Mouse (Mus musculus) intestine, embryonic 14.5 days (tissue): ENCODE results near the gene Olfr60. TPM values are rescaled to one million over a fixed set of nuclear protein-coding genes. Genes with fewer than 3 reads are reported as not detected.

Source experiments
- ATAC-seq: fragments of 200-750 bp; cut with Nextera tagmentation; replicated peaks from 2 replicates; pipeline ENCODE4 v1.8.0; 2017; ENCODE audit warnings: low read depth, moderate number of reproducible peaks, moderate TSS enrichment, moderate library complexity; ENCODE audit not compliant: low FRiP score, low TSS enrichment
- DNase-seq: peaks from one replicate; pipeline ENCODE4 v3.0.0-alpha.2; 2018; ENCODE audit warnings: low spot score
- H3K27ac ChIP-seq: fragments of 300-500 bp; sonication (generic); 2 replicates; pipeline ENCODE4 v1.5.1; 2014; ENCODE audit warnings: low read depth, mild to moderate bottlenecking, control low read depth
- H3K27me3 ChIP-seq: fragments of 300-500 bp; sonication (generic); replicated peaks from 2 replicates; pipeline ENCODE4 v1.6.1; 2014; ENCODE audit warnings: low read length, control low read depth; ENCODE audit not compliant: control insufficient read depth, insufficient read depth
- H3K36me3 ChIP-seq: fragments of 300-500 bp; sonication (generic); 2 replicates; pipeline ENCODE4 v1.6.1; 2014; ENCODE audit warnings: low read length, control low read depth; ENCODE audit not compliant: control insufficient read depth, insufficient read depth
- H3K4me1 ChIP-seq: fragments of 300-500 bp; sonication (generic); replicated peaks from 2 replicates; pipeline ENCODE4 v1.6.1; 2014; ENCODE audit warnings: low read length, control low read depth, mixed read lengths; ENCODE audit not compliant: control insufficient read depth, insufficient read depth
- H3K4me2 ChIP-seq: fragments of 300-500 bp; sonication (generic); 2 replicates; pipeline ENCODE4 v1.6.1; 2014; ENCODE audit warnings: low read length
- H3K4me3 ChIP-seq: fragments of 300-500 bp; sonication (generic); 2 replicates; pipeline ENCODE4 v1.5.1; 2014; ENCODE audit warnings: low read depth, low read length, control low read depth, mixed read lengths
- H3K9ac ChIP-seq: fragments of 300-500 bp; sonication (generic); 2 replicates; pipeline ENCODE4 v1.6.1; 2014; ENCODE audit warnings: mild to moderate bottlenecking, low read length
- H3K9me3 ChIP-seq: fragments of 300-500 bp; sonication (generic); 2 replicates; pipeline ENCODE4 v1.6.1; 2016; ENCODE audit warnings: low read length, control low read depth; ENCODE audit not compliant: control insufficient read depth
- WGBS: fragments of 180-500 bp; shearing (Covaris S2); extraction: QIAGEN DNeasy Blood & Tissue Kit; methylation state at CpG from one replicate; pipeline ENCODE4 v1.1.7; 2014; 5-methylcytosine and 5-hydroxymethylcytosine counted together
- polyA plus RNA-seq: library from polyadenylated mRNA; unstranded; fragments of >200 nt; fragmentation: Nextera tagmentation; extraction: Ambion mirVana; gene quantifications from 2 replicates; pipeline ENCODE4 v1.2.1, GENCODE M21; 2014

The Olfr60 gene
- polyA plus RNA-seq, 1 experiment from 2014 or later, result not detected

- ATAC-seq (no peak), DNase-seq (no peak)
- H3K27ac ChIP-seq, result no peak overlapping the region
- H3K4me3 ChIP-seq, result no peak overlapping the region
- WGBS, result 86% methylated on average over 3 of the region's 3 CpGs
- H3K9me3 ChIP-seq, result no peaks in the 10 kb centered on the region
- H3K4me2 ChIP-seq, result no peak overlapping the region
- no peaks in the 10 kb centered on the region for H3K27me3 ChIP-seq
- H3K36me3 ChIP-seq, result no peaks in the 10 kb centered on the region
- no peaks in the 10 kb centered on the region for H3K4me1 ChIP-seq
- no peak overlapping the region for H3K9ac ChIP-seq
These were observed 41.5 kb downstream of the Olfr60 start for GRCm38 (mm10) chr7:140319861-140320385.

DNA sequence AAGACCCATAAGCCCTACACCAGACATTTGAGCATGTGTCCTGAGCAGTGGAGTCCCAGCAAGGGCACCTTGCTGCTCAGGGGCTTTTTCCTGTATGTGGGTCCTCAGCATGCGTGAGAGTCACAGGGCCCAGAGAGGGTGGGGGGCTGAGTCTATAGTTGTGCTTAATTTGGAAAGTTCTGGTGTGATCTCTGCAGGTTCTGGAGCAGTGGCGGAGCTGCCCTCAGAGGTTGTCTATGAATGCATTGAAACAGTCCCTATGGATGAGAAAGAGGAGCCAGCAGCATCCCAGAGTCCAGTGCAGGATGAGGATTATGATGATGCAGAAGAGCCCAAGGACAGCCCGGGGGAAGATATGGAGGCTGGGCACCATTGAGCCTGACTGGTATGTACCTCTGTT is 62.1 kb downstream of the Olfr60 start:
- H3K4me1 ChIP-seq, result no peaks in the 10 kb centered on the region
- DNase-seq, result no peak
- no peak overlapping the region for H3K9ac ChIP-seq
- no peak overlapping the region for H3K4me3 ChIP-seq
- no peak for ATAC-seq
- H3K4me2 ChIP-seq, result no peak overlapping the region
- H3K36me3 ChIP-seq, result no peaks in the 10 kb centered on the region
- no peak overlapping the region for H3K27ac ChIP-seq
- WGBS, result 87% methylated on average over 3 of the region's 3 CpGs
- H3K27me3 ChIP-seq, result no peaks in the 10 kb centered on the region
- H3K9me3 ChIP-seq, result no peaks in the 10 kb centered on the region

- Histone ChIP-seq H3K27me3 (no peaks in the 10 kb centered on the region), H3K9ac (no peak overlapping the region), H3K4me2 (no peak overlapping the region), H3K27ac (no peak overlapping the region), H3K36me3 (no peaks in the 10 kb centered on the region), H3K9me3 (no peaks in the 10 kb centered on the region), H3K4me3 (no peak overlapping the region), H3K4me1 (no peaks in the 10 kb centered on the region)
- DNase-seq, result no peak
- 78% methylated on average over 6 of the region's 6 CpGs for WGBS
- no peak for ATAC-seq
These were observed 64.6 kb downstream of the Olfr60 start for GRCm38 (mm10) chr7:140296876-140297275.

GRCm38 (mm10) chr7:140295746-140296145 is 65.7 kb downstream of the Olfr60 start:
- no peak overlapping the region for H3K9ac ChIP-seq
- 84% methylated on average over 9 of the region's 9 CpGs for WGBS
- H3K4me2 ChIP-seq, result no peak overlapping the region
- ATAC-seq (no peak), DNase-seq (no peak)
- no peaks in the 10 kb centered on the region for H3K27me3 ChIP-seq
- H3K36me3 ChIP-seq, result no peaks in the 10 kb centered on the region
- no peak overlapping the region for H3K27ac ChIP-seq
- H3K4me1 ChIP-seq, result no peaks in the 10 kb centered on the region
- no peak overlapping the region for H3K4me3 ChIP-seq
- H3K9me3 ChIP-seq, result no peaks in the 10 kb centered on the region

Other genes with a start within 250 kb of the Olfr60 start
- 35.5 and 39.5 TPM in 2 replicates for gene Paox, start 245.9 kb downstream of the Olfr60 start, polyA plus RNA-seq
- gene Echs1, start 245.2 kb downstream of the Olfr60 start, polyA plus RNA-seq, result 177 and 183 TPM in 2 replicates
- gene Mtg1, start 224.1 kb downstream of the Olfr60 start, polyA plus RNA-seq, result 30.8 and 31.6 TPM in 2 replicates
- gene Sprn, start 206.8 kb downstream of the Olfr60 start, polyA plus RNA-seq, result 0.72 and 0.77 TPM in 2 replicates
- not detected in 2 replicates for gene Olfr522, start 196.9 kb downstream of the Olfr60 start, polyA plus RNA-seq
- not detected in 2 replicates for gene Olfr523, start 188.5 kb downstream of the Olfr60 start, polyA plus RNA-seq
- not detected in 2 replicates for gene Olfr524, start 155.7 kb downstream of the Olfr60 start, polyA plus RNA-seq
- gene Cd163l1, start 143.4 kb downstream of the Olfr60 start, polyA plus RNA-seq, result 0.07 TPM in 1 of 2 replicates, not detected in the other
- not detected in 2 replicates for gene 5830411N06Rik, start 114.4 kb downstream of the Olfr60 start, polyA plus RNA-seq
- gene Olfr525, start 40.8 kb downstream of the Olfr60 start, polyA plus RNA-seq, result not detected in 2 replicates
- gene Olfr527, start 27.7 kb downstream of the Olfr60 start, polyA plus RNA-seq, result not detected in 2 replicates
- not detected in 2 replicates for gene Olfr530, start 14.7 kb upstream of the Olfr60 start, polyA plus RNA-seq
- gene Olfr531, start 41.2 kb upstream of the Olfr60 start, polyA plus RNA-seq, result not detected in 2 replicates
- gene Olfr532, start 60.0 kb upstream of the Olfr60 start, polyA plus RNA-seq, result not detected in 2 replicates
- gene Olfr533, start 101.7 kb upstream of the Olfr60 start, polyA plus RNA-seq, result not detected in 2 replicates
- gene Olfr535, start 122.5 kb upstream of the Olfr60 start, polyA plus RNA-seq, result not detected in 2 replicates
- gene Olfr536, start 145.7 kb upstream of the Olfr60 start, polyA plus RNA-seq, result not detected in 2 replicates
- not detected in 2 replicates for gene Olfr538, start 206.2 kb upstream of the Olfr60 start, polyA plus RNA-seq
- gene Olfr46, start 239.6 kb upstream of the Olfr60 start, polyA plus RNA-seq, result not detected in 2 replicates